Mouse (Mus musculus): ENCODE data around the gene Men1. TPM values are rescaled to one million over a fixed set of nuclear protein-coding genes. Genes with fewer than 3 reads are reported as not detected.

Men1 gene
- polyA plus RNA-seq, 1 experiment from 2014 or later, result 80.8 TPM

DNA sequence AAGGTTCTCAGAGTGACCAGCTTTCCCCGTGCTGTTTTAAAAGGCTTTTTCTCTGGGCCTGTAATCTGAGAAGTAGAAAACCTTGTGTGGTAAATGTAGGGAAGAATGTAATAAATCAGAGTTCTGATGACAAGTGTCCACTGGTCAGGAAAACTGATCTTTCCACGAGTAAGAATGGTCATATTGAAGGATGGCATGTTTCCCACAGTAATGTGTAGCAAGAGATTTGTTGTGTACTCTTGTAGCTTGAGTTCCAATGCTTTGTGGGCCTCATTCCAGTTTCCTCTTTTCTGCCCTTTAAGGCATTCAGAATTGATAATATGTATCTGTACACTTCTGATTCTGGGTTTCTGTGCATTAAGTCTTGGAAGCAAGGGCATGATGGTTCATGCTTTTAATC, 30.1 kb downstream of the Men1 start:
- H3K4me1 ChIP-seq, result peaks cover 16% of the 10 kb centered on the region
- no peaks in the 10 kb centered on the region for H3K27me3 ChIP-seq (ENCODE audit: insufficient read depth, poor library complexity, severe bottlenecking)
- peaks cover 52% of the 10 kb centered on the region for H3K36me3 ChIP-seq
- 9% methylated on average over 2 of the region's 2 CpGs for WGBS
- no peak for DNase-seq (ENCODE audit: low spot score)
- no peaks in the 10 kb centered on the region for H3K9me3 ChIP-seq
- H3K27ac ChIP-seq, result peak overlapping the region; percentile 99
- H3K4me3 ChIP-seq, result peak overlapping the region; percentile 89

- H3K27me3 ChIP-seq (ENCODE audit: insufficient read depth, poor library complexity, severe bottlenecking), result no peaks in the 10 kb centered on the region
- no peaks in the 10 kb centered on the region for H3K9me3 ChIP-seq
- peaks cover 12% of the 10 kb centered on the region for H3K4me1 ChIP-seq
- 89% methylated on average over 2 of the region's 2 CpGs for WGBS
- DNase-seq (ENCODE audit: low spot score), result no peak
- no peak overlapping the region for H3K27ac ChIP-seq
- no peak overlapping the region for H3K4me3 ChIP-seq
- H3K36me3 ChIP-seq, result peaks cover 100% of the 10 kb centered on the region
Measured at GRCm38 (mm10) chr19:6370175-6370574, 35.4 kb downstream of the Men1 start.

DNA sequence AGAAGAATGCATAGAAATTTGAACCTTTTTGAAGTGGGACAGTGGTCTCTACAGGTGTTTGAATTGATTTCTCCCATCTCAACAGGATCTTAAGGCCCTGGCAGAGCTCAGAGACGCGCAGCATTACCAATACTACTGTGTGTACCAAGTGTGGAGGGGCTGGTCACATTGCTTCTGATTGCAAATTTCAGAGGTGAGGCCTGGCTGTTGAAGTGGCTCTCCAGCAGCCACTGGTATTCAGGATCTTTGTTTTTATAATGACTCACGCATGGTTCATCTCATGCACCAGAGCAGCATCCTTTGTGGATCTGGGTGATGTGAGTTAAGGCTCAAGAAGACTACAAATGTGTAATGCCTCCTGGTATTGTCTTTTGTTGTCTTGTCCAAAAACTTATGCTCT, 37.7 kb downstream of the Men1 start:
- H3K9me3 ChIP-seq, result no peaks in the 10 kb centered on the region
- peaks cover 100% of the 10 kb centered on the region for H3K36me3 ChIP-seq
- H3K4me3 ChIP-seq, result no peak overlapping the region
- DNase-seq (ENCODE audit: low spot score), result no peak
- WGBS, result 88% methylated on average over 3 of the region's 3 CpGs
- no peaks in the 10 kb centered on the region for H3K27me3 ChIP-seq (ENCODE audit: insufficient read depth, poor library complexity, severe bottlenecking)
- H3K27ac ChIP-seq, result no peak overlapping the region
- H3K4me1 ChIP-seq, result 0 out of 2 replicates have a peak, but pooled peaks cover 6% of the 10 kb centered on the region

DNA sequence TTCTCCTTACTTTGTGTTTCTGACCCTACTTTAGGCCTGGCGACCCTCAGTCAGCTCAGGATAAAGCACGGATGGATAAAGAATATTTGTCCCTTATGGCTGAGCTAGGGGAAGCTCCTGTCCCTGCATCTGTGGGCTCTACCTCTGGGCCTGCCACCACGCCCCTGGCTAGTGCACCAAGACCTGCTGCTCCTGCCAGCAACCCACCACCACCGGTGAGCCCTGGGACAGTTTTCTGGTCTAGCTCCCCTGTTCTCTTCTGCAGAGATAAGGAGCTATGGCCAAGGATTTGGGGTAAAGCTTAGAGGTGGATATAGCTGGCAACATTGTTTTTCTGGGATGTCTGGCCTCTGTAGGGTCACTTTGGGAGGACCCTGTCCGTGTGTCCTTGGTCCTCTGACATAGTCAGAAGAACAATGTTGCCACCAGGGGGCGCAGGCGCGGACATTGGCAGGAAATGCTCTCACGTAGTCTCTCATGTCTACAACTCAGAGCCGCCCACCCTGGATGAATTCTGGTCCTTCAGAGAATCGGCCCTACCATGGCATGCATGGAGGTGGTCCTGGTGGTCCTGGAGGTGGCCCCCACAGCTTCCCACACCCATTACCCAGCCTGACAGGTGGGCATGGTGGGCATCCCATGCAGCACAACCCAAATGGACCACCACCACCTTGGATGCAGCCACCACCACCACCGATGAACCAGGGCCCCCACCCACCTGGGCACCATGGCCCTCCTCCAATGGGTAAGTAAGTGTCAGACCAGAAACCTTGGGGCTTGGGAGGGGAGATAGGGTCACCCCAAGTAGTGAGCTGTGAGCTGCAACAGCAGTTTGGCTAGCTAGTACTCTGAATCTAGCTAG, 39.0 kb downstream of the Men1 start:
- H3K9me3 ChIP-seq, result no peaks in the 10 kb centered on the region
- H3K4me1 ChIP-seq, result 0 out of 2 replicates have a peak, but pooled peaks cover 6% of the 10 kb centered on the region
- no peaks in the 10 kb centered on the region for H3K27me3 ChIP-seq (ENCODE audit: insufficient read depth, poor library complexity, severe bottlenecking)
- no peak overlapping the region for H3K4me3 ChIP-seq
- 58% methylated on average over 12 of the region's 12 CpGs for WGBS
- H3K27ac ChIP-seq, result no peak overlapping the region
- H3K36me3 ChIP-seq, result peaks cover 100% of the 10 kb centered on the region
- DNase-seq (ENCODE audit: low spot score), result peak; percentile 84

GRCm38 (mm10) chr19:6374571-6374970, 39.8 kb downstream of the Men1 start:
- Histone ChIP-seq H3K4me3 (no peak overlapping the region), H3K27ac (no peak overlapping the region), H3K4me1 (0 out of 2 replicates have a peak, but pooled peaks cover 6% of the 10 kb centered on the region), H3K9me3 (no peaks in the 10 kb centered on the region), H3K36me3 (peaks cover 100% of the 10 kb centered on the region), H3K27me3 (ENCODE audit: insufficient read depth, poor library complexity, severe bottlenecking) (no peaks in the 10 kb centered on the region)
- WGBS, result over 99% methylated on average over 10 of the region's 10 CpGs
- no peak for DNase-seq (ENCODE audit: low spot score)

GRCm38 (mm10) chr19:6375423-6376254, 40.9 kb downstream of the Men1 start:
- no peak overlapping the region for H3K4me3 ChIP-seq
- no peak for DNase-seq (ENCODE audit: low spot score)
- H3K27me3 ChIP-seq (ENCODE audit: insufficient read depth, poor library complexity, severe bottlenecking), result no peaks in the 10 kb centered on the region
- H3K9me3 ChIP-seq, result no peaks in the 10 kb centered on the region
- peaks cover 92% of the 10 kb centered on the region for H3K36me3 ChIP-seq
- 94% methylated on average over 41 of the region's 42 CpGs for WGBS
- H3K4me1 ChIP-seq, result 0 out of 2 replicates have a peak, but pooled peaks cover 6% of the 10 kb centered on the region
- H3K27ac ChIP-seq, result no peak overlapping the region

DNA sequence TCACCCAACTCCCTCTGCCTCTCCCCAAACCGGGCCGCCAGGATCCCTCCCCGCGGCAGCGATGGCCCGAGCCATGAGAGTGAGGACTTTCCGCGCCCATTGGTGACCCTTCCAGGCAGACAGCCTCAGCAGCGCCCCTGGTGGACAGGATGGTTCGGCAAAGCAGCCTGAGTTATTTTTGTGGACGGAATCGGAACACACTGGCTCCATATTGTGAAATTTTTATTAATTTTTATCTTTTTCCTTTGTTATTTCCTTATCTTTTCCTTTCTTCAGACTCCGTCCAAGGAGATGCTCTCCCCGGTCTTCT, 41.4 kb downstream of the Men1 start:
- Histone ChIP-seq H3K4me1 (0 out of 2 replicates have a peak, but pooled peaks cover 6% of the 10 kb centered on the region), H3K27me3 (ENCODE audit: insufficient read depth, poor library complexity, severe bottlenecking) (no peaks in the 10 kb centered on the region), H3K4me3 (no peak overlapping the region), H3K36me3 (peaks cover 89% of the 10 kb centered on the region), H3K9me3 (no peaks in the 10 kb centered on the region), H3K27ac (no peak overlapping the region)
- DNase-seq (ENCODE audit: low spot score), result no peak
- WGBS, result 78% methylated on average over 14 of the region's 14 CpGs

DNA sequence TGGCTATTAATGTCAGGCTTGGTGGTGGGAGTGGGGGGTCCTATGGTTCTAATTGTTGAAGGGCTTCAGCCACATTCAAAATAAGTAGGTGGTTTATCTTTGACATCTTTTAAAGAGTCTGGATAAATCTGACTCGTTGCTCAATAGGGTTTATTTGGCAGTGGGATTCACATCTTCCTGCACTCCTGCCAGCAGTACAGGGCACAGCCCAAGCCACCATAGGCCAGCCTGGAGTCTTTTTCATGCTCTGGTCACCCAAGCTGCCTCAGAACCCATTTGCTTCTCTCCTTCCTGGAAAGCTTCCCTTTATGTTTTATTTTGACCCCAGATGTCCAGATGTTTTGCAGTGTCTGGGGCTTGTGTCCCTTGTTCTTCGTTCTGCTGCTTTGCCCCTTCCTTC, 41.9 kb downstream of the Men1 start:
- Histone ChIP-seq H3K27ac (no peak overlapping the region), H3K4me3 (no peak overlapping the region), H3K9me3 (no peaks in the 10 kb centered on the region), H3K36me3 (peaks cover 84% of the 10 kb centered on the region), H3K4me1 (0 out of 2 replicates have a peak, but pooled peaks cover 6% of the 10 kb centered on the region), H3K27me3 (ENCODE audit: insufficient read depth, poor library complexity, severe bottlenecking) (no peaks in the 10 kb centered on the region)
- WGBS, result 85% methylated on average over 2 of the region's 2 CpGs
- no peak for DNase-seq (ENCODE audit: low spot score)

DNA sequence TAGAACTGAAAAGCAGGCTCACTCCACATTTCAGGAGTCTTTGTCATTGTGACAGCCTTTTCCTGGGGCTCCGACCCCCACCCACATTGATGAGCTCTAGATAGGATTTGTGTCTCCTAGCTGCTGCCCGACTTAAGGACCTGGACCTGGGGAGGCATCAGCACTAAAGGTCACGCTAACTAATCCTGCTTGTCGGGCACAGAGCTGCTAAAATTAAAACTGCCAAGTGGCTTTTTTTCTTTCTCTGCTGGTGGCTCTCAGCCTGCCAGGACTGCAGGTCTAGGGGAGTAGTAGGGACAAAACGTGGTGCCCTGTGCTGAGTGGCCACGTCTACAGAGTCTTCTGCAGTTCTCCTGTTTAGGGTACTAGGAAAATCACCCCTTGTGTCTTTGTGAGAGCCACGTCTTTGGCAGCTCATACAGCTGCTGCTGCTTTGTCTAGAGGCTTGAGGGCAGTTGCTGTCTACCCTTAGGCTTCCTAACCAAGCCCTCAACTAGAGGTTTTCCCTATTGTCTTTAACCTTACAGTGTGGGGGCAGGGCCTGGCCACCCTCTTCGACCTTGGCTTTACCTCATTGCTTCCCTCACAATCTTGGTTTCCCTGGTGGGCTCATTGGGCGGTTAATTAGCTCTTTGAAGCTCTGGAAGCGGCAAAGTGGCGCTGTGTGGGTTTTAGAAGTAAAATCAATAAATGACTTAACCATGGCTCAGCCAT, 42.7 kb downstream of the Men1 start:
- Histone ChIP-seq H3K9me3 (no peaks in the 10 kb centered on the region), H3K4me1 (peaks cover 11% of the 10 kb centered on the region; the same call in 1 of the 2 replicates), H3K4me3 (no peak overlapping the region), H3K27ac (peak overlapping the region; percentile 10; the same call in 1 of the 2 replicates), H3K36me3 (peaks cover 76% of the 10 kb centered on the region), H3K27me3 (ENCODE audit: insufficient read depth, poor library complexity, severe bottlenecking) (no peaks in the 10 kb centered on the region)
- WGBS, result 83% methylated on average over 11 of the region's 11 CpGs
- no peak for DNase-seq (ENCODE audit: low spot score)

- Histone ChIP-seq H3K27me3 (ENCODE audit: insufficient read depth, poor library complexity, severe bottlenecking) (no peaks in the 10 kb centered on the region), H3K9me3 (no peaks in the 10 kb centered on the region), H3K4me3 (no peak overlapping the region), H3K4me1 (peaks cover 38% of the 10 kb centered on the region), H3K36me3 (peaks cover 45% of the 10 kb centered on the region), H3K27ac (no peak overlapping the region)
- no peak for DNase-seq (ENCODE audit: low spot score)
- WGBS, result 90% methylated on average over 9 of the region's 9 CpGs
Measured at GRCm38 (mm10) chr19:6380411-6381166, 45.8 kb downstream of the Men1 start.

DNA sequence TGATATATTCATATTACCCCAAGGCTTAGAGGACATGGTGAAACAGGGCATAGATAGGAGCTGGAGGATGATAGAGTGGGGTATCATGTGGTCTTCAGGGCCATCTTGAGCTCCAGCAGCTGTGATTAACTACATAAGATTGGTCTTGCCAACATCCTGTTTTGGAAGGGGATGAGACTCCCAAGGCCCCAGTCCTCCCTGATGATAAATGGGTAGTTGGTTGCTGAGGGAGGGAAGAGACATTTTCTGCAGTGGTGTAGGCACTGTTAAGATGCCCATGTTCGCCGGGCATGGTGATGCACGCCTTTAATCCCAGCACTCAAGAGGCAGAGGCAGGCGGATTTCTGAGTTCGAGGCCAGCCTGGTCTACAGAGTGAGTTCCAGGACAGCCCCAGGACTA, 46.5 kb downstream of the Men1 start:
- H3K27ac ChIP-seq, result no peak overlapping the region
- H3K4me1 ChIP-seq, result peaks cover 45% of the 10 kb centered on the region
- no peaks in the 10 kb centered on the region for H3K27me3 ChIP-seq (ENCODE audit: insufficient read depth, poor library complexity, severe bottlenecking)
- 91% methylated on average over 5 of the region's 5 CpGs for WGBS
- DNase-seq (ENCODE audit: low spot score), result no peak
- H3K36me3 ChIP-seq, result peaks cover 40% of the 10 kb centered on the region
- H3K9me3 ChIP-seq, result no peaks in the 10 kb centered on the region
- H3K4me3 ChIP-seq, result no peak overlapping the region

GRCm38 (mm10) chr19:6382323-6382924, 47.6 kb downstream of the Men1 start:
- H3K9me3 ChIP-seq, result no peaks in the 10 kb centered on the region
- 78% methylated on average over 4 of the region's 4 CpGs for WGBS
- H3K4me1 ChIP-seq, result peaks cover 50% of the 10 kb centered on the region
- H3K4me3 ChIP-seq, result no peak overlapping the region
- peak overlapping the region; percentile 88; the same call in 1 of the 2 replicates for H3K27ac ChIP-seq
- no peak for DNase-seq (ENCODE audit: low spot score)
- peaks cover 8% of the 10 kb centered on the region; the same call in 1 of the 2 replicates for H3K27me3 ChIP-seq (ENCODE audit: insufficient read depth, poor library complexity, severe bottlenecking)
- H3K36me3 ChIP-seq, result peaks cover 39% of the 10 kb centered on the region

Measured in heart, embryonic 10.5 days (tissue).